Mouse (Mus musculus): ENCODE measurements around the gene Htr7. TPM values are rescaled to one million over a fixed set of nuclear protein-coding genes. Genes with fewer than 3 reads are reported as not detected.

Gene Htr7
- polyA plus RNA-seq (2017; shearing (Covaris generic)): not detected

GRCm38 (mm10) chr19:36057231-36057811 is at the start of gene Htr7:
Htr7 (minus strand) TSS chr19:36057507.

GRCm38 (mm10) chr19:36083262-36084225 is 26.2 kb upstream of the Htr7 start, which contains the start of gene Rpp30:
Rpp30 (plus strand) TSS chr19:36083716.

Other genes with a start within 250 kb of the Htr7 start
- gene Rpp30, start 26.2 kb upstream of the Htr7 start, polyA plus RNA-seq (2017; shearing (Covaris generic)): 47.9 TPM
- gene Ankrd1, start 62.6 kb upstream of the Htr7 start, polyA plus RNA-seq (2017; shearing (Covaris generic)): not detected